Mouse (Mus musculus): ENCODE measurements around the gene Mthfd1. TPM values are rescaled to one million over a fixed set of nuclear protein-coding genes. Genes with fewer than 3 reads are reported as not detected.
A peak's percentile ranks its signal among the peaks of the same experiment; 100 is the strongest.

Gene Mthfd1
- total and polyA plus RNA-seq, 2 experiments from 2014 or later: 18.3 to 23.8 TPM

DNA sequence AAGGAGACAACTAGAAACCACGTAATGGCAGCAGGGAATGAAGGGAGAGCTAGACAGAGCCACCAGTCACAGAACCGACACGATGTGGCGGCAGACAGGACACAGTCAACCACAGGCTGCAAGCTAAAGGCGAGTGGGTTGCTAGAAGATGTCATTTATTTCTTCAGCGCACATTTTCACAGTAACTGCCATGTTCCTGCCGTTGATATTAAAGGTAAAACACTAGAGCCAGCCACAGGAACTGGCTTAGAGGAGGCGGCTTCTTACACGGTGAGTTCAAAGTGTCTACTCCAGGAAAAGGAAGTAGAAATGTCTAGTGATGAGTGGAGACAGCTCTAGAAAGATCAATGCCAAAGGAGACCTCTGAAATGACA lies 107.2 kb downstream of the Mthfd1 start:
- Histone ChIP-seq H3K9ac (replicated peaks; ENCODE audit: low read depth, low read length) (no peak overlapping the region), H3K36me3 (replicated peaks; ENCODE audit: control insufficient read depth, insufficient read depth, low read length) (no peaks in the 10 kb centered on the region), H3K27me3 (ENCODE audit: control insufficient read depth, insufficient read depth, low read length) (no peaks in the 10 kb centered on the region), H3K9me3 (replicated peaks; ENCODE audit: control insufficient read depth, low read length) (no peaks in the 10 kb centered on the region), H3K4me2 (ENCODE audit: low read depth, low read length) (no peak overlapping the region), H3K4me1 (ENCODE audit: control insufficient read depth, insufficient read depth) (peaks cover 6% of the 10 kb centered on the region), H3K27ac (ENCODE audit: low read depth) (peak overlapping the region; percentile 8; the same call in 1 of the 2 replicates), H3K4me3 (ENCODE audit: low read depth, low read length) (no peak overlapping the region)
- 74% methylated on average over 9 of the region's 9 CpGs for WGBS
- no peak for ATAC-seq (ENCODE audit: insufficient read depth, low read depth)
- DNase-seq (ENCODE audit: low spot score): no peak
- TF ChIP-seq EP300 (IDR thresholded peaks at IDR 0.05; ENCODE audit: low read depth): no peak
- TF ChIP-seq CTCF (IDR thresholded peaks at IDR 0.05; ENCODE audit: low read depth): no peak

DNA sequence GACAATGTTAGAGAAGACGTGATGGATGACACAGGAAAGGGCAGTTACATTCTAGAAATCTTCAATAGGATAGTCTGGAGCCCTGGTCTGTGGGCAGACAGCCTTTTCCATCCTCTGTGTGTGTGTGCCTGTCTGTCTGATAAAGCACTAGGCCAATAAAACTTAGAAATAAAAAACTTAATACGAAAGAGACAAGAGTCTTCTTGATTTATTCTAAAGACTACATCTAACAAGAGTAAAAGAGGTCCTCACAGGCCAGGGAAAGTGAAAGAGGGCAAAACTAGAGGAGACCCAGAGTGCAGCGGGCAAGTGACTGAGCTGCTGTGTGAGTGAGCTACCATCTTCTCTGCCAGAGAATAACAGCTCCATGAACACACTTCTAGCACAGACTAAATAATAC lies 111.2 kb downstream of the Mthfd1 start:
- H3K9ac ChIP-seq (replicated peaks; ENCODE audit: low read depth, low read length): no peak overlapping the region
- no peak overlapping the region for H3K4me2 ChIP-seq (ENCODE audit: low read depth, low read length)
- no peak overlapping the region for H3K4me3 ChIP-seq (ENCODE audit: low read depth, low read length)
- no peak for DNase-seq (ENCODE audit: low spot score)
- WGBS: 75% methylated on average over 3 of the region's 3 CpGs
- H3K36me3 ChIP-seq (replicated peaks; ENCODE audit: control insufficient read depth, insufficient read depth, low read length): no peaks in the 10 kb centered on the region
- H3K4me1 ChIP-seq (ENCODE audit: control insufficient read depth, insufficient read depth): peaks cover 15% of the 10 kb centered on the region
- H3K9me3 ChIP-seq (replicated peaks; ENCODE audit: control insufficient read depth, low read length): no peaks in the 10 kb centered on the region
- H3K27me3 ChIP-seq (ENCODE audit: control insufficient read depth, insufficient read depth, low read length): no peaks in the 10 kb centered on the region
- no peak for TF ChIP-seq EP300 (IDR thresholded peaks at IDR 0.05; ENCODE audit: low read depth)
- TF ChIP-seq CTCF (IDR thresholded peaks at IDR 0.05; ENCODE audit: low read depth): no peak
- ATAC-seq (ENCODE audit: insufficient read depth, low read depth): no peak
- no peak overlapping the region for H3K27ac ChIP-seq (ENCODE audit: low read depth)

DNA sequence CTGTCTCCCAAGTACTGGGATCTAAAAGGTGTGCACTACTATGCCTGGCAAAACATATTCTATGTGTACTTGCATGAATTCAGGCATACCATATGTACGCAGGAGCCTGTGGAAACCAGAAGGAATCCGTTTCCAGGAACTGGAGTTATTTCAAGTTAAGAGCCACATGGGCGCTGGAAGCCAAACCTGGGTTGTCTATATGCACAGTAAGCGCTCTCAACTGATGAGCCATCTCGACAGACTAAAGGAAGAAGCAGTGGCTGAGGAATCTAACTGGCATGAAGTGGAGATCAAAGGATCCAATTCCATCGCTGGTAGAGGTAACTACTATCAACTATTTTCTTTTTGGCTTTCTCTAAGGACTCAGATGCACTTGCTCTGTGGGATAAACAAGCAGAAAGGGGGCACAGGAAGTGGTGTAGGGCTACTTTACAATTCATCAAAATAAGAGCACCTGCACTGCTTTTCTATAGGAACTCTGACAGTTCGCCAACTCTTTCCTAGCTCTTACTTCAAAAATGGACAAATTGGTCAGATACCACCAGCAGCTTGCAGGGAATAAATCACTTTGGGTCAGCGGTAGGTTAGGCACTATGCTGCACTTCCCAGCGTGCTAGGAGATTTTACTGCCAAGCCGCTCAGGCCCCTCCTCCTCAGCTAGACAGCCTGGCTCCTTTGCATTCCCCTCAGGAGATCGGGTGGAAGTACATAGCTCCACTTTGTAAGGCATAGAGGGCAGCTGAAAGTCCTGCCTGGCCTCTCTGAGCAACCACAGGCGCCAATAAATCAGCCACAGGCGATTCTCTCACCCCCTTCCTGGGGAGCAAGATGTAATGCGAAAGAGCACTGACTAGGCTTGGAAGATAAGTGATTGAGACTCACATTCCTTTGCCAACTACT lies 112.2 kb downstream of the Mthfd1 start:
- WGBS: 18% methylated on average over 14 of the region's 14 CpGs
- Histone ChIP-seq H3K27ac (ENCODE audit: low read depth) (peak overlapping the region; percentile 94), H3K9me3 (replicated peaks; ENCODE audit: control insufficient read depth, low read length) (no peaks in the 10 kb centered on the region), H3K4me3 (ENCODE audit: low read depth, low read length) (peak overlapping the region; percentile 66; the same call in 1 of the 2 replicates), H3K36me3 (replicated peaks; ENCODE audit: control insufficient read depth, insufficient read depth, low read length) (no peaks in the 10 kb centered on the region), H3K9ac (replicated peaks; ENCODE audit: low read depth, low read length) (peak overlapping the region; percentile 82), H3K27me3 (ENCODE audit: control insufficient read depth, insufficient read depth, low read length) (no peaks in the 10 kb centered on the region), H3K4me2 (ENCODE audit: low read depth, low read length) (peak overlapping the region; percentile 81), H3K4me1 (ENCODE audit: control insufficient read depth, insufficient read depth) (peaks cover 23% of the 10 kb centered on the region)
- no peak for DNase-seq (ENCODE audit: low spot score)
- no peak for ATAC-seq (ENCODE audit: insufficient read depth, low read depth)
- TF ChIP-seq EP300 (IDR thresholded peaks at IDR 0.05; ENCODE audit: low read depth) (no peak), CTCF (IDR thresholded peaks at IDR 0.05; ENCODE audit: low read depth) (no peak)

DNA sequence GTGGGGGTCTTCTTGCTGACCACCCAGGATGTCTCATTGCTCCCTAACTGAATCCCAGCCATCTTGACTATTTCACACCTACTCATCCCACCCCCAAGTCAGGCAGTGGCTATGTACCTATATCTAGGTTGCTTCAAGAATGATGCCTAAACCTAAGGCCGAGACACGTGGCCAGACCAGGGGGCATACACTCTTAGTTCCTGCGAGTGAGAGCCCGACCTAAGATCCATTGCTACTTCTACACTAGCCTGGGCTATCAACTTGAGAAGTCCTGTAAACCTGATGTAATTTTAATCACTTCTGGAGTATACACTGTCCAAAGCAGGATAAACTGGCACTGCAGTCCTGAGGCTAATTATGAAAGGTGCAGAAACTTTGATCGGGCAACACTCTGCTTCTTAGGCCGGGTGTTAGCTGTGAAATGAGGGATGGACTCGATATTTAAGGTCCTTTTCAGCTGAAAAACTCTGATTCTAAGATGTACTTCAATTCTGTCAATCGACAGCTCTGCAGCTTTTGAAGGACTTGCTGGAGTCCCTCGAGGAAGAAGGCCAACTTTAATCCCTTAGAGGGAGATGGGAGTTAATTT lies 113.2 kb downstream of the Mthfd1 start:
- no peak for DNase-seq (ENCODE audit: low spot score)
- Histone ChIP-seq H3K9ac (replicated peaks; ENCODE audit: low read depth, low read length) (peak overlapping the region; percentile 82; the same call in 1 of the 2 replicates), H3K9me3 (replicated peaks; ENCODE audit: control insufficient read depth, low read length) (no peaks in the 10 kb centered on the region), H3K27me3 (ENCODE audit: control insufficient read depth, insufficient read depth, low read length) (no peaks in the 10 kb centered on the region), H3K4me3 (ENCODE audit: low read depth, low read length) (peak overlapping the region; percentile 66), H3K4me1 (ENCODE audit: control insufficient read depth, insufficient read depth) (peaks cover 27% of the 10 kb centered on the region), H3K27ac (ENCODE audit: low read depth) (peak overlapping the region; percentile 94), H3K4me2 (ENCODE audit: low read depth, low read length) (peak overlapping the region; percentile 81), H3K36me3 (replicated peaks; ENCODE audit: control insufficient read depth, insufficient read depth, low read length) (no peaks in the 10 kb centered on the region)
- WGBS: 13% methylated on average over 9 of the region's 9 CpGs
- TF ChIP-seq CTCF (IDR thresholded peaks at IDR 0.05; ENCODE audit: low read depth) (no peak), EP300 (IDR thresholded peaks at IDR 0.05; ENCODE audit: low read depth) (no peak)
- no peak for ATAC-seq (ENCODE audit: insufficient read depth, low read depth)

DNA sequence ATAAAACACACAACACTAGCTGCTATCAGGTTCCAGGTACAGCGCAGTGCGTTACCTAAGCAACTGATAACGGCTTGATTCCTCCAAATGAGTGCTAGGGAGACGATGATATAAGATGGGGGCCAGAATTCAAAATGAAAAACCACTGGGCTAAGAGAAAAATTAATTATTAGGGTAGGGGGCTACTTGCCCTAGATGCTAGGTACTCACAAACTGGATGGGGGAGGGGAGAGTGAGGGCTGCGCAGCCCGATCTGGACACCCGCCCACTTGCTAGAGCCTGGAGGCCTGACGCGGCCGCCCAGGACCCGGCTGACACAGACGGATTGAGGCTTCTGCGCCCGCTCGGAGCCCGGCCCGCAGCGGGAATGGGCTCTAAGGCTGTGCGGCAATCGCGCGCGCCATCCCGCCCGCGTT lies 113.7 kb downstream of the Mthfd1 start:
- H3K4me2 ChIP-seq (ENCODE audit: low read depth, low read length): peak overlapping the region; percentile 81
- no peaks in the 10 kb centered on the region for H3K9me3 ChIP-seq (replicated peaks; ENCODE audit: control insufficient read depth, low read length)
- ATAC-seq (ENCODE audit: insufficient read depth, low read depth): peak; percentile 15
- WGBS: 2% methylated on average over 26 of the region's 26 CpGs
- H3K4me1 ChIP-seq (ENCODE audit: control insufficient read depth, insufficient read depth): peaks cover 27% of the 10 kb centered on the region
- peak; percentile 39 for DNase-seq (ENCODE audit: low spot score)
- TF ChIP-seq EP300 (IDR thresholded peaks at IDR 0.05; ENCODE audit: low read depth) (no peak), CTCF (IDR thresholded peaks at IDR 0.05; ENCODE audit: low read depth) (no peak)
- H3K27ac ChIP-seq (ENCODE audit: low read depth): peak overlapping the region; percentile 94
- H3K27me3 ChIP-seq (ENCODE audit: control insufficient read depth, insufficient read depth, low read length): no peaks in the 10 kb centered on the region
- H3K9ac ChIP-seq (replicated peaks; ENCODE audit: low read depth, low read length): peak overlapping the region; percentile 82
- peak overlapping the region; percentile 66 for H3K4me3 ChIP-seq (ENCODE audit: low read depth, low read length)
- H3K36me3 ChIP-seq (replicated peaks; ENCODE audit: control insufficient read depth, insufficient read depth, low read length): no peaks in the 10 kb centered on the region

Other genes with a start within 250 kb of the Mthfd1 start
- gene Esr2, start 78.0 kb upstream of the Mthfd1 start, total RNA-seq (2014; rRNA removed; ENCODE audit: low replicate concordance): 1.2 TPM in 1 of 2 replicates, not detected in the other
- gene Esr2, start 78.0 kb upstream of the Mthfd1 start, polyA plus RNA-seq (2015; fragmentation: Nextera tagmentation; extraction: Ambion mirVana): 0.14 and 0.19 TPM in 2 replicates
- not detected in 2 replicates for gene Tex21, start 8.6 kb upstream of the Mthfd1 start, total RNA-seq (2014; rRNA removed; ENCODE audit: low replicate concordance)
- 0.07 and 0.11 TPM in 2 replicates for gene Tex21, start 8.6 kb upstream of the Mthfd1 start, polyA plus RNA-seq (2015; fragmentation: Nextera tagmentation; extraction: Ambion mirVana)
- 0.50 and 3.7 TPM in 2 replicates for gene Akap5, start 69.6 kb downstream of the Mthfd1 start, total RNA-seq (2014; rRNA removed; ENCODE audit: low replicate concordance)
- 1.1 TPM in 2 replicates for gene Akap5, start 69.6 kb downstream of the Mthfd1 start, polyA plus RNA-seq (2015; fragmentation: Nextera tagmentation; extraction: Ambion mirVana)
- gene Zbtb25, start 114.3 kb downstream of the Mthfd1 start, total RNA-seq (2014; rRNA removed; ENCODE audit: low replicate concordance): 8.1 and 26.1 TPM in 2 replicates
- 8.6 and 10.4 TPM in 2 replicates for gene Zbtb25, start 114.3 kb downstream of the Mthfd1 start, polyA plus RNA-seq (2015; fragmentation: Nextera tagmentation; extraction: Ambion mirVana)
- 2.8 and 5.0 TPM in 2 replicates for gene Zbtb1, start 115.0 kb downstream of the Mthfd1 start, total RNA-seq (2014; rRNA removed; ENCODE audit: low replicate concordance)
- 4.4 and 4.6 TPM in 2 replicates for gene Zbtb1, start 115.0 kb downstream of the Mthfd1 start, polyA plus RNA-seq (2015; fragmentation: Nextera tagmentation; extraction: Ambion mirVana)
- 8.7 and 13.2 TPM in 2 replicates for gene Hspa2, start 148.9 kb downstream of the Mthfd1 start, total RNA-seq (2014; rRNA removed; ENCODE audit: low replicate concordance)
- 13.7 and 15.0 TPM in 2 replicates for gene Hspa2, start 148.9 kb downstream of the Mthfd1 start, polyA plus RNA-seq (2015; fragmentation: Nextera tagmentation; extraction: Ambion mirVana)
- gene Ppp1r36, start 162.2 kb downstream of the Mthfd1 start, total RNA-seq (2014; rRNA removed; ENCODE audit: low replicate concordance): not detected in 2 replicates
- 1.5 and 1.7 TPM in 2 replicates for gene Ppp1r36, start 162.2 kb downstream of the Mthfd1 start, polyA plus RNA-seq (2015; fragmentation: Nextera tagmentation; extraction: Ambion mirVana)

All from heart, postnatal 0 days (tissue).